Mouse (Mus musculus): ENCODE data around the gene Ccin. TPM values are rescaled to one million over a fixed set of nuclear protein-coding genes. Genes with fewer than 3 reads are reported as not detected.

The Ccin gene
- not detected in 2 replicates for polyA plus RNA-seq (2015; fragmentation: Nextera tagmentation; extraction: Ambion mirVana)

DNA sequence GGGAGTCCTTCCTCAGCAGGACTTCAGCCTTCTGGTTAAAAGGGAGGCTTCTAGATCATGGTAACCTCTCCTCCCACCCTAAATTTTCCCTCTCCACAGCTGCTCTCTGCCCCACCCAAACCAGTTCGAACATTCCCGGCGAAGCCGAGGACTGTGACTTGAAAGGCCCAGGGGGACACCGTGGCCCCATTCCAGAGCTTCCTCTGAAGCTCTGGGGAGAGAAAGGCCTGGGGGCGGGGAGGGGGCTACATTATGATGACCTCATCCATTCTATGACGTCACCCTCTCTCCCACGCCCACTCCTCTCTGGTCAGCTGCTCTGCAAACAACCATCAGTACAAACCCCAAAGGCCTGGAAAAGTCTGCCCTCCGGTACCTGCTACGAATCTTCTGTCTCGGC is at the start of gene Ccin:
Gene Ccin, plus strand, starts transcription at position 303 of the 400 bp plus-strand sequence.
- Histone ChIP-seq H3K4me2 (peak within 1 kb of the TSS; percentile 77), H3K4me3 (replicated peaks) (peak within 1 kb of the TSS; percentile 36), H3K9ac (peak within 1 kb of the TSS; percentile 23; the same call in 1 of the 2 replicates), H3K9me3 (no peaks in the 10 kb centered on the region), H3K27ac (peak within 1 kb of the TSS; percentile 45; the same call in 1 of the 2 replicates), H3K36me3 (no peaks in the 10 kb centered on the region), H3K27me3 (replicated peaks) (no peaks in the 10 kb centered on the region), H3K4me1 (peaks cover 19% of the 10 kb centered on the region)
- WGBS = 75% methylated on average over 11 of the region's 11 CpGs
- ATAC-seq (ENCODE audit: insufficient read depth, low FRiP score, low read depth) = no peak

DNA sequence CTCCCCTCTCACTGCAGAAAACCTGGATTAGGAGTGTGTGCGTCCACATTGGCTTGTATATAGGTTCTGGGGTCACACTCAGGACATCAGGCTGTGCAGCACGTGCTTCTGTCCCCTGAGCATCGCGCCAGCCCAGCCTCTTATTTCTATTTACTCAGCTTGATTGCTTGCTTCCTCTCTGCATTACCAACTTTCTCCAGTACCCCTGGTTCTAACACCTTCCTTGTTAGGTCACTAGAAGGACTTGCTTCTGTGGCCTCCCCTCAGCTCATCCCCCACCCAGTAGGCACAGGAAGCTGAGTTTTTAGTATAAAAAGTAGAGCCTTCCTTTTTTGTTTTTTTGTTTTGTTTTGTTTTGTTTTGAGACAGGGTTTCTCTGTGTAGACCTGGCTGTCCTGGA is 47.1 kb upstream of the Ccin start:
- H3K9me3 ChIP-seq = no peaks in the 10 kb centered on the region
- no peaks in the 10 kb centered on the region for H3K4me1 ChIP-seq
- H3K9ac ChIP-seq = no peak overlapping the region
- no peak overlapping the region for H3K27ac ChIP-seq
- no peak overlapping the region for H3K4me2 ChIP-seq
- no peak for ATAC-seq (ENCODE audit: insufficient read depth, low FRiP score, low read depth)
- no peak overlapping the region for H3K4me3 ChIP-seq (replicated peaks)
- no peaks in the 10 kb centered on the region for H3K27me3 ChIP-seq (replicated peaks)
- H3K36me3 ChIP-seq = peaks cover 12% of the 10 kb centered on the region
- WGBS = 72% methylated on average over 4 of the region's 4 CpGs

DNA sequence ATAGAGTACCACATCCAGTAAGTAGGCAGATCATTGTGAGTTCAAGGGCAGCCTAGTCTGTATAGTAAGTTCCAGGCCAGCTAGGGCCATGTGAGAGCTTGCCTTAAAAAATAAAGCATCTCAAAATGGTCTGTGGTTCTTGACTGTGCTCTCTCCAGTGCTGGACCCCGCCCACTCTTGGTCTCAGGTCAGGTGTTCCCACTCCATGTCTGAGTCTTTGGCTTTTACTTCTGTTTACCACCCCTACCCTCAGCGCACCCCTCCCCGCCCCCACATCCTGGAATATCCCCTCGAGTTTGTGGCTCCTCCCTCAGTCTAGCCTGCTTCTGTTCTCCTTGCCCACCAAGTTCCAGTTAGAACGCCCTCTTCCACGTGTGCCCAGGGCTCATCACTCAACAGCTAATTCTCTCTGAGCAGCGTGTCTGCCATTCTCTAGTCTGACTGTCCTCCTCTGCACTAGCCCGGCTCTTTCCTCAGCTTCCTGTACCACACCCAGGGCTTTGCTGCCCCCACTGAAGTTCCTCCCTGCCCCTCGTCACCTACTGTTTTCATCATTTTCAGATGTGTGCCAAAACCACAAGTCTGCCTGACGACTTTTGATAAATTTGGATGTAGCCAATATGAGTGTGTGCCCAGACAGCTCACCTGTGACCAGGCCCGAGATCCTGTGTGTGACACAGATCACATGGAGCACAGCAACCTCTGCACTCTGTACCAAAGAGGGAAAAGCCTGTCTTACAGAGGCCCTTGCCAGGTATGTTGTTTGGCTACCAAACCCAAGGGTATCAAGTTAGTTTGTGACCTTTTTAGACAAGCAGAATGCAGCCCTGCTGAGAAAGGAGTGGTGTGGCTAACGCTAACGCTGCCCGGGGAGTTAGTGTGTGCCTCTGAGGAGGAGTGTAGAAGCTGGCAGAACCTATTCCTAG is 46.3 kb upstream of the Ccin start:
- no peak for ATAC-seq (ENCODE audit: insufficient read depth, low FRiP score, low read depth)
- no peak overlapping the region for H3K9ac ChIP-seq
- WGBS = 76% methylated on average over 14 of the region's 14 CpGs
- peaks cover 6% of the 10 kb centered on the region; the same call in 1 of the 2 replicates for H3K36me3 ChIP-seq
- H3K4me1 ChIP-seq = no peaks in the 10 kb centered on the region
- no peak overlapping the region for H3K4me2 ChIP-seq
- no peak overlapping the region for H3K27ac ChIP-seq
- no peaks in the 10 kb centered on the region for H3K27me3 ChIP-seq (replicated peaks)
- no peaks in the 10 kb centered on the region for H3K9me3 ChIP-seq
- no peak overlapping the region for H3K4me3 ChIP-seq (replicated peaks)

DNA sequence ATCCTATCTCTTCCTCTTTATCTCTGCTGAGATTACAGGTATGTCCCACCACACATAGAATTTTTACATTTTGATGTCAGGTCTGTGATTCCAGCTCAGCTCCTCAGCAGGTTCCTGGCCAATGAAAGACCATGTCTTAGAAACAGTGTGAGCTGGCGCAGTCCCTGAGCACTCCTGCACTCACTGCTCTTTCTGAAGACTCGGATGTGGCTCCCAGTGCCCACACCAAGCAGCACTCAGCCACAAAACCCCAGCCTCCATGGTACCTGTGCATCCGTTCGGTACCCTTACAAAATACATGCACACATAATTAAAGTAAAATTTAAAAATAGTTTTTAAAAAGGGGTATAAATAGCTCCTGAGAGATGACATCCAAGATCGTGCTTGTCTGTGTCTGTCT is 42.0 kb upstream of the Ccin start:
- no peak for ATAC-seq (ENCODE audit: insufficient read depth, low FRiP score, low read depth)
- Histone ChIP-seq H3K9me3 (no peaks in the 10 kb centered on the region), H3K27me3 (replicated peaks) (no peaks in the 10 kb centered on the region), H3K9ac (no peak overlapping the region), H3K4me2 (no peak overlapping the region), H3K36me3 (peaks cover 16% of the 10 kb centered on the region; the same call in 1 of the 2 replicates), H3K27ac (no peak overlapping the region), H3K4me3 (replicated peaks) (no peak overlapping the region), H3K4me1 (no peaks in the 10 kb centered on the region)
- 89% methylated on average over 5 of the region's 5 CpGs for WGBS

DNA sequence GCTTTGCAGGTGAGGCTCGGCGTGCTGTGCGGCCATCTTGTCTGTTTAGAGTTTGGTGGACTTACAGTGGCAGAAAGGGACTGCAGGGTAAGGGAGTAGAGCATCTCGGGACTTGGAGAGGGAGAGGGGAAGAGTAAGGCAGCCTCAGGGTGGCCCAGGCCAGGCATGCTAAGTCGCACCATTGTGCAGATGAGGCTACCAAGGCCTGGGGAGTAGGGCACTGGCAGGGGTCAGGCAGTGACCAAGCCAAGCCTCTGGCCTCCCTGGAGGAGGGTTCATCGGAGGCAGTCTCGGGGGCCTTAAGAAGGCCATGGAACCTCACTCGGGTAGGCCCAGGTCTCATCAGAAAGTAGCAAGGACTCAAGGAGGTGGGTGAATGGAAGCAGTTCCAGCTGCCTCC is 40.9 kb upstream of the Ccin start:
- Histone ChIP-seq H3K36me3 (peaks cover 16% of the 10 kb centered on the region; the same call in 1 of the 2 replicates), H3K4me2 (no peak overlapping the region), H3K27ac (no peak overlapping the region), H3K9ac (no peak overlapping the region), H3K27me3 (replicated peaks) (no peaks in the 10 kb centered on the region), H3K4me1 (no peaks in the 10 kb centered on the region), H3K9me3 (no peaks in the 10 kb centered on the region), H3K4me3 (replicated peaks) (no peak overlapping the region)
- 91% methylated on average over 8 of the region's 8 CpGs for WGBS
- ATAC-seq (ENCODE audit: insufficient read depth, low FRiP score, low read depth) = no peak

DNA sequence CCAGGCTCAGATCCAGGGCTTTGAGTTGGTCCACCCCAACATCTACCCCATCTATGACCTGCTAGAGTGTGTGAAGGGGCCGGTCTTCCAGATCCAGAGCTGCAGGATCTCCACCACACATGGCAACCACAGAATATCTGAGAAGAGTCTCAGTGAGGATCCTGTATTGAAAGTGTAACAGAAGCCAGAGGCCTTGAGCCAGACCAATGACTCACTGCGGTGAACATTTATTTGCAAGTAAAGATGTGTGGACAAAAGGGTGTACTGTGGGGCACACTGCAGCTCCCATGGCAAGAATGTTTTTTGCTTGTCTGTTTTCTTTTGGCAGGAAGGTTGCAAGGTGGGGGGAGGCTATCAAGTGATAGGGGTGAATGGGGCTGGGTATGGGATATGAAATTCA is 35.7 kb upstream of the Ccin start:
- Histone ChIP-seq H3K4me3 (replicated peaks) (no peak overlapping the region), H3K9ac (no peak overlapping the region), H3K4me2 (no peak overlapping the region), H3K9me3 (no peaks in the 10 kb centered on the region), H3K4me1 (no peaks in the 10 kb centered on the region), H3K27ac (no peak overlapping the region), H3K36me3 (peaks cover 9% of the 10 kb centered on the region; the same call in 1 of the 2 replicates), H3K27me3 (replicated peaks) (no peaks in the 10 kb centered on the region)
- 94% methylated on average over 2 of the region's 2 CpGs for WGBS
- no peak for ATAC-seq (ENCODE audit: insufficient read depth, low FRiP score, low read depth)

DNA sequence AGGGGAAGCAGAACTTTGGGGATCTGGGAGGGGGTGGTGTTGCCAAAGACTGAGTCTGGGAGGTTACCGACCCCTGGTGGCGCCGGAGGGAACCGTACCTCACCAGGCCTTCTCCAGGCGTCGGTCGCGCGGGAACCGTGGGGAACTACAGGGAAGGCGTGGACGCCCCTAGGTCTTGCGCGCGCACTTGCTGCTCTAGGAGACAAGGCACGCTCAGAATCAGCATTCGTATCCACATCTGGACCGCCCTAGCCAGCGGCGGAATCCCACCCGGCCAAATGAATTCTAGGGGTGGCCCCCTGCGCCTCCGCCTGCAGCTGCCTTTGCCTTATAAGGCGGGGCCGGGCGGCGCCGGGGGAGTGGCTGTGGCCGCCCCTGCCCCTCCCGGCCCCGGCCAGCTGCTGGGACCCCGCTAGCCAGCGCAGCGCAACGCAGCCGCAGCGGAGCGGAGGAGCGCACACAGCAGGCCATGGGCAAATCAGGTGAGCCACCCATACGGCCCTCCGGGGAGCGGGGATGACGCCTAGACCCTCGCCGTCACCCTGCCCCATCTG is 25.9 kb upstream of the Ccin start, which contains the start of gene Glipr2:
Gene Glipr2, plus strand, starts transcription at position 110 of the 554 bp plus-strand sequence.
- Histone ChIP-seq H3K36me3 (no peaks in the 10 kb centered on the region), H3K4me3 (replicated peaks) (peak within 1 kb of the TSS; percentile 73), H3K4me2 (peak within 1 kb of the TSS; percentile 96), H3K9ac (peak within 1 kb of the TSS; percentile 60), H3K27me3 (replicated peaks) (no peaks in the 10 kb centered on the region), H3K27ac (peak within 1 kb of the TSS; percentile 92), H3K9me3 (no peaks in the 10 kb centered on the region), H3K4me1 (peaks cover 25% of the 10 kb centered on the region)
- under 1% methylated on average over 45 of the region's 45 CpGs for WGBS
- peak; percentile 89 for ATAC-seq (ENCODE audit: insufficient read depth, low FRiP score, low read depth)

DNA sequence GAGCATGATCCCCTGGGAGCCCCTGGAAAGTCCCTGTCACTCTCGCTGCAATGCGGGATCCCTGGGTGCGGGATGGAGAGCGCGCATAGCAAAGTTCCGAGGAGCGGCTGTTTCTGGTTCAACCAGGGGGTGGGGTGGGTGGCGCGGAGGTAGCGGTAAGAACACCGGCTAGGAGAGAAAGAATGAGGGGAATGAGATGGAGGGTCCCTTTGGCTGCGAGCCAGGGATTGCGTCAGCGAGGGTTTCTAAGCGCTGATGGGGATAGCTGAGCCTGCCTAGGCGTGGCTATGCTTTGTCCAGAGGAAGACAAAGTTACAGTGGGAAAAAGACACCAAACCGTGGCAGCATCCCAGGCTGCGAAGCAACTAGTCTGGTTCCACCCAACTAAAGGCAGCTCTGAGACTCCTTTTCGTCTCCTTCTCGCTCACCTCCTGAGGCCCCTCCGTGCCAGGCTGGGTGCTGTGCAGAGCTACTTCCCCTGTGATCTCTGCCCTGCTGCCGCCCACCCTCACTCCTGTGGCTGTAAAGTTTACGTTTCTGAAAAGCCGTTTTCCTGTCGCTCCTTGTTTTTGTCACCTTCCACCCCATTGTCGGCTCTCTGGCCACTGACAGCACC is 25.3 kb upstream of the Ccin start:
- Histone ChIP-seq H3K36me3 (no peaks in the 10 kb centered on the region), H3K4me1 (peaks cover 25% of the 10 kb centered on the region), H3K4me2 (peak overlapping the region; percentile 96), H3K27ac (peak overlapping the region; percentile 92), H3K9ac (peak overlapping the region; percentile 60), H3K27me3 (replicated peaks) (no peaks in the 10 kb centered on the region), H3K9me3 (no peaks in the 10 kb centered on the region), H3K4me3 (replicated peaks) (peak overlapping the region; percentile 73)
- WGBS = under 1% methylated on average over 26 of the region's 26 CpGs
- peak; percentile 48 for ATAC-seq (ENCODE audit: insufficient read depth, low FRiP score, low read depth)

DNA sequence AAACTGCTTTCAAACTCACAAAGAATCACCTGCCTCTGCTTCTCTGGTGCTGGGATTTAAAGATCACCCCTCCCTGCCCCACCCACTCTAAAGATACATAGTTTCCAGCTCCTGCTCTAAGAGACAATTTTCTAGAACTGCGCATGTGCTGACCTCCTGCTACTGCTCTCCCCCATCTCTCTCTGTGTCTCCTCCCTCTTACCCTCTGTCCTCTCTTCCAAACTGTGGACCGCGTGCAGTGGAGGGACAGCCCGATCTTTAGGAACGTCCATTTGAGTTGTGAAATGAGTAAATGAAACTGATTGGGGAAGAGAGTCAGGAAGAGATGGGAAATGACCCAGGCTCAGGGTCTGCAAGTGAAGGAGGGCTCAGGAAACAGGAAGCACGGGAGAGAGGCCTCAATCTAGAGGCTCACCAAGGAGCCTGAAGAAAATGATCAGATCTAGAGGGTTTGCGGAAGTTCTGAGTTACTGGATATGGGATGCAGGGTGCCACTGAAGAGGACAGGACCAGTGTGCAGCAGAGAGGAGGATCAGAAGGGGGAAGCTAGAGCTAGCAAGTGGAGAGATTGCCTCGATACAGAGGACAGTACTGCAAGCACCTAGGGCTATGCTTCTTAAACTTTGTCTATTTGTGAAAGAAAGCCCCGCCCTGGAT is 23.6 kb upstream of the Ccin start:
- WGBS = 53% methylated on average over 9 of the region's 9 CpGs
- no peak overlapping the region for H3K9ac ChIP-seq
- no peaks in the 10 kb centered on the region for H3K27me3 ChIP-seq (replicated peaks)
- H3K9me3 ChIP-seq = no peaks in the 10 kb centered on the region
- H3K36me3 ChIP-seq = no peaks in the 10 kb centered on the region
- H3K4me1 ChIP-seq = peaks cover 35% of the 10 kb centered on the region
- H3K27ac ChIP-seq = 0 out of 2 replicates have a peak overlapping the region, but pooled peaks have one; percentile 11
- no peak for ATAC-seq (ENCODE audit: insufficient read depth, low FRiP score, low read depth)
- peak overlapping the region; percentile 96 for H3K4me2 ChIP-seq
- no peak overlapping the region for H3K4me3 ChIP-seq (replicated peaks)

DNA sequence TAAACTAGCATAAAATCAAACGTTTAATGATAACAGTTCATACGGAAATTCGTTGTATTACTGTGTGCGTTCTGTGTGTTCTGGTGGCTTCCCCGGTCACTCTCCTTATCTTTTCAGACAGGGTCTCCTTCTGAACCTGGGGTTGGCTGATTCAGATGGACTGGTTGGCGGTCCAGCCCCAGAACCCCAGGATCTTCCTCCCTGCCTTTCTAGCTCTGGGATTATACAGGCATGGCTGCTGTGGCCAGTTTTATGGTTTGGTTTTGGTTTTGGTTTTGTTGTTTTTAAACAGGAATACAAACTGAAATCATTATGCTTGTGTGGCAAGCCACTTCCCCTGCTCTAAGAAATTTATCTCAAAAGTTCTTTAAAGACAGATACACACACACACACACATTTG is 23.1 kb upstream of the Ccin start:
- H3K4me2 ChIP-seq = peak overlapping the region; percentile 96
- H3K9ac ChIP-seq = no peak overlapping the region
- WGBS = 63% methylated on average over 6 of the region's 6 CpGs
- no peaks in the 10 kb centered on the region for H3K36me3 ChIP-seq
- no peaks in the 10 kb centered on the region for H3K27me3 ChIP-seq (replicated peaks)
- peaks cover 40% of the 10 kb centered on the region for H3K4me1 ChIP-seq
- H3K27ac ChIP-seq = 0 out of 2 replicates have a peak overlapping the region, but pooled peaks have one; percentile 11
- H3K4me3 ChIP-seq (replicated peaks) = no peak overlapping the region
- no peak for ATAC-seq (ENCODE audit: insufficient read depth, low FRiP score, low read depth)
- no peaks in the 10 kb centered on the region for H3K9me3 ChIP-seq

DNA sequence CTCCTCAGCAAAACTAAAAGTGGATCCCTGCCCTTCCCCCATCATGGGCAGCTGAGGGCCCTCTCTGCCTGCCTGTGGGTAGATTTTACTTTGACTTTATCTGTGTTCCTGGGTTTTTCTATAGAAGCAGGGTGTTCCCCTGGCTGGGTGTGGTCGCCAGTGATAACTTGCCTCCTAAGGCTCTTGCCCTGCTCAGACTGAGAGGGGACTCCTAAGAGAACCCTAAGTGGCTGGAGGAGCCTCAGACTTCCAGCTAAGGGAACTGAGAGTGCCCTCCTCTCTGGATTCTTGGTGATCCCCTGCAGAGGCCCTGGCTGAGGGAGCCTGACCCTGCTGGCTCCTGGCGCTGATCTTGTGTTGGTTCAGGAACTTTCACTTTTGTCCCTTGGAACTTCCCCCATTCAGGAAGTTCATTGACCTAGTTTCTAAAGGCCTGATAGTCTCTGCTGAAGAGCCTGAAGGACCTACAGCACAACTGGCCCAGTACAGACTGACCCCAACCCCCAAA is 18.9 kb upstream of the Ccin start:
- Histone ChIP-seq H3K9ac (no peak overlapping the region), H3K27ac (peak overlapping the region; percentile 66), H3K4me2 (peak overlapping the region; percentile 31), H3K9me3 (no peaks in the 10 kb centered on the region), H3K36me3 (no peaks in the 10 kb centered on the region), H3K4me1 (peaks cover 44% of the 10 kb centered on the region), H3K27me3 (replicated peaks) (no peaks in the 10 kb centered on the region), H3K4me3 (replicated peaks) (no peak overlapping the region)
- peak; percentile 63; the same call in 1 of the 2 replicates for ATAC-seq (ENCODE audit: insufficient read depth, low FRiP score, low read depth)
- WGBS = 31% methylated on average over 2 of the region's 2 CpGs

Measured in stomach, embryonic 15.5 days (tissue).